Mouse (Mus musculus) forebrain, embryonic 13.5 days (tissue): ENCODE results near the gene Sall1. TPM values are rescaled to one million over a fixed set of nuclear protein-coding genes. Genes with fewer than 3 reads are reported as not detected.

Experiments used
- ATAC-seq: fragments of 200-750 bp; cut with Nextera tagmentation; 2 replicates; pipeline ENCODE4 v1.8.0; 2017
- H3K27ac ChIP-seq: fragments of 300-500 bp; sonication (generic); 2 replicates; pipeline ENCODE4 v1.5.1; 2015; ENCODE audit warnings: inconsistent platforms, mild to moderate bottlenecking, moderate library complexity
- H3K27me3 ChIP-seq: fragments of 300-500 bp; sonication (generic); 2 replicates; pipeline ENCODE4 v1.6.1; 2015; ENCODE audit warnings: mild to moderate bottlenecking, inconsistent platforms
- H3K36me3 ChIP-seq: fragments of 300-500 bp; sonication (generic); 2 replicates; pipeline ENCODE4 v1.6.1; 2015; ENCODE audit warnings: mild to moderate bottlenecking, inconsistent platforms; ENCODE audit not compliant: poor library complexity, severe bottlenecking
- H3K4me1 ChIP-seq: fragments of 300-500 bp; sonication (generic); 2 replicates; pipeline ENCODE4 v1.6.1; 2015; ENCODE audit warnings: inconsistent platforms
- H3K4me2 ChIP-seq: fragments of 300-500 bp; sonication (generic); 2 replicates; pipeline ENCODE4 v1.6.1; 2015; ENCODE audit warnings: inconsistent platforms, mild to moderate bottlenecking, moderate library complexity
- H3K4me3 ChIP-seq: fragments of 300-500 bp; sonication (generic); 2 replicates; pipeline ENCODE4 v1.5.1; 2015; ENCODE audit warnings: mild to moderate bottlenecking, inconsistent platforms
- H3K9ac ChIP-seq: fragments of 300-500 bp; sonication (generic); 2 replicates; pipeline ENCODE4 v1.6.1; 2015; ENCODE audit warnings: mild to moderate bottlenecking, inconsistent platforms
- H3K9me3 ChIP-seq: fragments of 300-500 bp; sonication (generic); replicated peaks from 2 replicates; pipeline ENCODE4 v1.6.1; 2016; ENCODE audit warnings: inconsistent platforms
- WGBS: fragments of 180-500 bp; shearing (Covaris S2); methylation state at CpG from one replicate; pipeline ENCODE4 v1.1.7; 2015; 5-methylcytosine and 5-hydroxymethylcytosine counted together
- polyA plus RNA-seq: library from polyadenylated mRNA; unstranded; fragments of >200 nt; fragmentation: Nextera tagmentation; extraction: Ambion mirVana; gene quantifications from 2 replicates; pipeline ENCODE4 v1.2.1, GENCODE M21; 2015

Gene Sall1
- polyA plus RNA-seq, 1 experiment from 2014 or later = 26.2 TPM

GRCm38 (mm10) chr8:89037536-89038236 is 6.3 kb downstream of the Sall1 start:
- Histone ChIP-seq H3K9me3 (no peaks in the 10 kb centered on the region), H3K36me3 (peaks cover 9% of the 10 kb centered on the region), H3K27me3 (no peaks in the 10 kb centered on the region), H3K27ac (peak overlapping the region; percentile 58), H3K4me1 (peaks cover 71% of the 10 kb centered on the region), H3K9ac (peak overlapping the region; percentile 98), H3K4me3 (peak overlapping the region; percentile 71), H3K4me2 (peak overlapping the region; percentile 59)
- WGBS = 3% methylated on average over 9 of the region's 9 CpGs
- ATAC-seq = no peak

GRCm38 (mm10) chr8:89032412-89032811 is 11.6 kb downstream of the Sall1 start:
- Histone ChIP-seq H3K4me1 (peaks cover 74% of the 10 kb centered on the region), H3K27ac (no peak overlapping the region), H3K9me3 (no peaks in the 10 kb centered on the region), H3K36me3 (peaks cover 57% of the 10 kb centered on the region), H3K4me3 (no peak overlapping the region), H3K4me2 (no peak overlapping the region), H3K27me3 (no peaks in the 10 kb centered on the region), H3K9ac (no peak overlapping the region)
- WGBS = 87% methylated on average over 13 of the region's 13 CpGs
- no peak for ATAC-seq

DNA sequence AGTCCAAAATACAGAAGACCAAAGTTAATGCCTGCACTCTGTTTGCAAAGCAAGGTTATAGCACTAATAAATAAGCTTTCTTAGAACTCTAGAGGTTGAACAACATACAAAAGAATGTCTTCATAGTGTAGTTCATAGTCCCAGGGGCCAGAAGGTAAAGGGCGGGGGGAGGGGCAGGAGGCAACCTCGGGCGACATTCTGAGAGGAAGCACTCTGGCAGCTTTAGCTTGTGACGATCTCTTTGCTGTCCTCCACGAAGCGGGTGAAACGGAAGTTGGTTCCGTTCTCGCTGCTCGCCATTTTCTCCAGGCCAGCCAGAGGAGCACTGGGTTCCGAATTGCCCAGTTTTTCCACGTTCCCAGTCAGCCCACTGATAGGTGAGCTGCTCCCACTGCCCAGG is 15.8 kb downstream of the Sall1 start:
- no peak overlapping the region for H3K4me3 ChIP-seq
- no peak overlapping the region for H3K9ac ChIP-seq
- no peak for ATAC-seq
- 65% methylated on average over 12 of the region's 12 CpGs for WGBS
- H3K27me3 ChIP-seq = no peaks in the 10 kb centered on the region
- no peak overlapping the region for H3K4me2 ChIP-seq
- no peaks in the 10 kb centered on the region for H3K9me3 ChIP-seq
- H3K4me1 ChIP-seq = peaks cover 56% of the 10 kb centered on the region
- peaks cover 56% of the 10 kb centered on the region for H3K36me3 ChIP-seq
- no peak overlapping the region for H3K27ac ChIP-seq

DNA sequence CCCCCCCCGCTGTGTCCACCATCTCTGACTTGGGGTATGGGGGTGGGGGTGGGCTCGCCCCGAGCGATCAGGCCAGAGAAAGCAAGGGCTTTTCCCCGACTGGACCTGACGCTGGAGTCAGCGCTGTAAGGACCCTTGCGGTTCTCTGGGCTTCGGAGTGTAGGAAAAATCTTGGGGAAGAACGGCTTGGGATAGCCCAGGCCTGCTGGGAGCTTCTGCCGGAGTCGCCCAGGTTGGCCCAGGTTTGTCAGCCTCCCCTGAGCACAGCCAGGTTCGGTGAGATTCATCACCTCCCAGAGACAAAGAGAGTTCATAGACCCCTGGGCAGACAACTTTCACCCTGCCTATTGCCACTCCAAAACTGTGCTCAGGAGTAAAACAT is 17.8 kb downstream of the Sall1 start:
- H3K27me3 ChIP-seq = no peaks in the 10 kb centered on the region
- 3% methylated on average over 9 of the region's 13 CpGs for WGBS
- H3K27ac ChIP-seq = peak overlapping the region; percentile 51; the same call in 1 of the 2 replicates
- peak overlapping the region; percentile 36 for H3K4me3 ChIP-seq
- peak overlapping the region; percentile 70 for H3K4me2 ChIP-seq
- peaks cover 56% of the 10 kb centered on the region for H3K4me1 ChIP-seq
- H3K36me3 ChIP-seq = peaks cover 36% of the 10 kb centered on the region
- peak overlapping the region; percentile 62 for H3K9ac ChIP-seq
- H3K9me3 ChIP-seq = no peaks in the 10 kb centered on the region
- peak; percentile 36; the same call in 1 of the 2 replicates for ATAC-seq

DNA sequence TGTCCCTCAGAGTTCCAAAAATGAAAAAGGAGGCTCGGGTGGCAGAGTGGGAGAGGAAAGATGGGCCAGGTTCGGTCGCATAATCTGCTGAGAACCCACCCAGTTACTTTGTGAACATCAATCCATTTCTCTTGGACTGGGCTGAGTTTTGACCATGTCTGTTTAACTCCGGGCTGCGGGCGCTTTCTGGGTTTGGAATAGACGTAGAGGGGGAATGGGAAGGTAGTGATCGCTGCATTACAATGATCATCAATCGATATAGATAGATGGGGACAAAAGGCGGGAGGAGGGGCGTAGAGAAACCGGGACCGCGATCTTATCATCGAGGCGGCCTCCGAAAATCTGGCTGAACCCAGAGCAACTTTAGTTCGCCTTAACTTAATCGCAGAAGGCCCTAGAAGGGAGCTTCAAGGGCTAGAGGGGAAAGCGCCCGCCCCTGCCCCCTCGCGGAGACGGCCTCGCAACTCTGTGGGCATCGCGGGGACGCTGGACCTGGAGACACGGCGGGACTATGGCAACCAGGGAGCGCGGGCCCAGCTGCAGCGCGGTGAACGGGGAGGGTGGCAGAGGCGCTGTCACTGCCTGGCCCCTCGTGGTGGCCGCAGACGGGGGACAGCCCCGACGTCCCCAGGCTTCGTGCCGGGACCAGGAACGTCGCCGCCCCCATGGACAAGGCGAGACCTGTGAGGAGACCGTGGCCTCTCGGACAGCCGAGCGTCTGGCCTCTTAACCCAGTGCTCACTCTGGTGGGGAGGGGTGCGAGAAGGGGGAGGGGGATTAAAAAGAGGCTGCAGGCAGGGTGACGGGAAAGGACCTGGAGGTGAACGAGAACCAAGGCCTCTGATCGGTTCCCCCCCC is 18.5 kb downstream of the Sall1 start:
- 6% methylated on average over 52 of the region's 55 CpGs for whole genome bisulfite sequencing
- H3K4me3 ChIP-seq = peak overlapping the region; percentile 36
- peaks cover 61% of the 10 kb centered on the region for H3K4me1 ChIP-seq
- peak overlapping the region; percentile 62 for H3K9ac ChIP-seq
- no peaks in the 10 kb centered on the region for H3K9me3 ChIP-seq
- H3K36me3 ChIP-seq = peaks cover 29% of the 10 kb centered on the region
- H3K27ac ChIP-seq = peak overlapping the region; percentile 51; the same call in 1 of the 2 replicates
- H3K4me2 ChIP-seq = peak overlapping the region; percentile 70
- H3K27me3 ChIP-seq = no peaks in the 10 kb centered on the region
- peak; percentile 85 for ATAC-seq

GRCm38 (mm10) chr8:89024796-89025195 is 19.2 kb downstream of the Sall1 start:
- H3K27ac ChIP-seq = no peak overlapping the region
- no peak overlapping the region for H3K4me2 ChIP-seq
- H3K9ac ChIP-seq = no peak overlapping the region
- 0 out of 2 replicates have a peak, but pooled peaks cover 3% of the 10 kb centered on the region for H3K27me3 ChIP-seq
- ATAC-seq = no peak
- H3K36me3 ChIP-seq = peaks cover 22% of the 10 kb centered on the region
- 21% methylated on average over 6 of the region's 6 CpGs for whole genome bisulfite sequencing
- no peaks in the 10 kb centered on the region for H3K9me3 ChIP-seq
- H3K4me1 ChIP-seq = peaks cover 56% of the 10 kb centered on the region
- no peak overlapping the region for H3K4me3 ChIP-seq

DNA sequence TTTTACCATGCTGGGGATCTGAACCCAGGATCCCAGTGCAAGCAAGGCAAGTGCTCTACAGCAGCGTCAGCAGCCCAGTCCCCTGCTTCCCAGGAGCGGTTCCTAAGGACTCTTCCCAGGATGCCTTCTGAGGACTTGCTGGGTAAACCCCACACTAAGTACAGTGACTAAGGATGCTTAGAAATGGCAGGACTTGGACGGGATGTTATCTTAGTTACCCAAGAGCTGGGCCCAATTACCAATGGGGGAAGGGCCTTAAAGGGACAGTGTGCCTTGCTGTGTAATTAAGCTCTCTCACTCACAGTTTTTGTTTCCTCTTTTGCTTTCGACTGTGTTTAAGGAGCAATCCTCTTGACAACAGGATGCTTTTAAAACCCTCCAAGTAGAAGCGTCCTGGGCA is 22.8 kb downstream of the Sall1 start:
- H3K9me3 ChIP-seq = no peaks in the 10 kb centered on the region
- peaks cover 28% of the 10 kb centered on the region for H3K4me1 ChIP-seq
- H3K27me3 ChIP-seq = 0 out of 2 replicates have a peak, but pooled peaks cover 6% of the 10 kb centered on the region
- ATAC-seq = peak; percentile 21; the same call in 1 of the 2 replicates
- H3K36me3 ChIP-seq = no peaks in the 10 kb centered on the region
- no peak overlapping the region for H3K4me2 ChIP-seq
- H3K4me3 ChIP-seq = no peak overlapping the region
- WGBS = 7% methylated on average over 5 of the region's 5 CpGs
- no peak overlapping the region for H3K27ac ChIP-seq
- H3K9ac ChIP-seq = no peak overlapping the region

- Histone ChIP-seq H3K27ac (no peak overlapping the region), H3K9me3 (no peaks in the 10 kb centered on the region), H3K36me3 (no peaks in the 10 kb centered on the region), H3K9ac (no peak overlapping the region), H3K4me2 (no peak overlapping the region), H3K4me1 (peaks cover 12% of the 10 kb centered on the region), H3K27me3 (0 out of 2 replicates have a peak, but pooled peaks cover 6% of the 10 kb centered on the region), H3K4me3 (no peak overlapping the region)
- no peak for ATAC-seq
- WGBS = 84% methylated on average over 4 of the region's 4 CpGs
Observed at GRCm38 (mm10) chr8:89017891-89018290, 26.1 kb downstream of the Sall1 start.

DNA sequence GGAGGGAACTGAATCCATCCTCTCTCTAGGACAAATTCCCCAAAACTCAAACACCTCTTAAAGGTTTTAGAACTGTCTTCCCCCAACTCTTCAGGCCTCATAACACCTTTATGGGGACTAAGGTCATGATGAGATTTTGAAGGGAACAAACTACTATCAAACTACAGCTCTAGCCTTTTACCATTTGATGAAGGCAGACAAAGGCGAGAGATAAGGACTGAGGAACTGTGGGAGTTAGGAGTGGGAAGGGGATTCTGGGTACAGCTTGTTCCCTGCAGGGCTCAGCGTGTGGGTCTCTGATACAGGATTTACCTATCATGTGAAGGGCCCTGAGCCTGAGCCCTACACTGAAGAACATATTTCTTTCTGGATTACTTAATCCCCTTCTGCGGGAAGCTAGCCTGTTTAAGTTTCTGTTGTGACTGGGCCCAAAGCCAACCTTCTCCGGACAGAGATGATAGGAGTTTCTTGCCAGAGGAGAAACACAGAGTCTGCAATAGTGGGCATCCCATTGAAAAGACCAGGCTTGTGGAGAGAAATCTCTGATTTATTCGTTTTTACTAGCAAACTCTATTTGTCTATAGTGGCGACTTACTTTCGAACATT is 27.4 kb downstream of the Sall1 start:
- Histone ChIP-seq H3K36me3 (no peaks in the 10 kb centered on the region), H3K4me1 (peaks cover 9% of the 10 kb centered on the region), H3K9me3 (no peaks in the 10 kb centered on the region), H3K9ac (no peak overlapping the region), H3K4me2 (no peak overlapping the region), H3K4me3 (no peak overlapping the region), H3K27ac (no peak overlapping the region), H3K27me3 (0 out of 2 replicates have a peak, but pooled peaks cover 9% of the 10 kb centered on the region)
- WGBS = 77% methylated on average over 7 of the region's 7 CpGs
- no peak for ATAC-seq

- WGBS = 64% methylated on average over 6 of the region's 6 CpGs
- no peaks in the 10 kb centered on the region for H3K4me1 ChIP-seq
- H3K36me3 ChIP-seq = no peaks in the 10 kb centered on the region
- H3K9me3 ChIP-seq = no peaks in the 10 kb centered on the region
- no peak for ATAC-seq
- H3K27ac ChIP-seq = no peak overlapping the region
- 0 out of 2 replicates have a peak, but pooled peaks cover 9% of the 10 kb centered on the region for H3K27me3 ChIP-seq
- H3K4me2 ChIP-seq = no peak overlapping the region
- no peak overlapping the region for H3K9ac ChIP-seq
- no peak overlapping the region for H3K4me3 ChIP-seq
Observed at GRCm38 (mm10) chr8:89015539-89015938, 28.4 kb downstream of the Sall1 start.

DNA sequence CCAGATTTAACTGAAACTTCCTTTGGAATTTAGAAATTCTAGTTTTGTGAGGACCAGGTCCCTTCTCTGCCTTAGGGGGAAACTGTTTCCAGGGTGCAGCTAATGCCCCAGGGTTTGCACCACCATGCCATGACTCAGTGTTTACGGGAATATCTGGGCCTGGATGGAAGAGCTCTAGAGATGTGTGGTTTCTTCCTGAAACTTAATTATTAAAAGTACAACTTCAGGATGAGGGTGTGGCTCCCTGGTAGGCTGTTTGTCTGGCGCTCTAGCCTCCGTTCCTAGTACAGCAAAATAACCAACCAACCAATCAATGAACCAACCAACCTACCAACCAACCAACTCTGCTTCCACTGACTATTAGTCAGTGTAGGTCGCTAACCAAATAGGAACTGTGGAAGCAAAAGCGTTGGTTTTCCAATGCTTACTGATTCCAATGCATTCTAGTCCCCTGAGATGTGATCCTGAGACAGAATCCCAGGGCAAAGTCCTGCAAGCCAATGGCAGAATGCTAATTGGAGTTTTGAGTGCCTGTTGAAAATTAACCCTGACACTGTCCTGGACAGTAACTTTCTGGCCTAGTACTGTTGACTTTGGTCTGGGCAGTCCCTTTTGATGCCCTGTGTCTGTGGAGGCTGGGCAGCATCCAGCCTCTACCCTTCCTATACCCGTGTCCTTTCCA is 31.0 kb downstream of the Sall1 start:
- Histone ChIP-seq H3K27me3 (peaks cover 6% of the 10 kb centered on the region), H3K9me3 (no peaks in the 10 kb centered on the region), H3K4me1 (peaks cover under 1% of the 10 kb centered on the region; the same call in 1 of the 2 replicates), H3K27ac (no peak overlapping the region), H3K36me3 (no peaks in the 10 kb centered on the region), H3K9ac (no peak overlapping the region), H3K4me2 (no peak overlapping the region), H3K4me3 (no peak overlapping the region)
- WGBS = 88% methylated on average over 6 of the region's 6 CpGs
- ATAC-seq = no peak
